Mouse (Mus musculus) lung, embryonic 14.5 days (tissue): ENCODE measurements around the gene Gpr146. TPM values are rescaled to one million over a fixed set of nuclear protein-coding genes. Genes with fewer than 3 reads are reported as not detected.

Source experiments
- ATAC-seq: fragments of 200-750 bp; cut with Nextera tagmentation; 2 replicates; pipeline ENCODE4 v1.8.0; 2017; ENCODE audit warnings: mild to moderate bottlenecking, moderate TSS enrichment, moderate library complexity; ENCODE audit not compliant: insufficient read depth
- DNase-seq: peaks from one replicate; pipeline ENCODE4 v3.0.0-alpha.2; 2015
- H3K27ac ChIP-seq: fragments of 300-500 bp; sonication (generic); 2 replicates; pipeline ENCODE4 v1.5.1; 2014; ENCODE audit warnings: low read depth, mild to moderate bottlenecking, moderate library complexity
- H3K27me3 ChIP-seq: fragments of 300-500 bp; sonication (generic); 2 replicates; pipeline ENCODE4 v1.6.1; 2014; ENCODE audit warnings: low read length, control low read depth; ENCODE audit not compliant: insufficient read depth
- H3K36me3 ChIP-seq: fragments of 300-500 bp; sonication (generic); 2 replicates; pipeline ENCODE4 v1.6.1; 2014; ENCODE audit warnings: control low read depth; ENCODE audit not compliant: insufficient read depth
- H3K4me1 ChIP-seq: fragments of 300-500 bp; sonication (generic); 2 replicates; pipeline ENCODE4 v1.6.1; 2014; ENCODE audit warnings: antibody characterized with exemption, control low read depth; ENCODE audit not compliant: insufficient read depth
- H3K4me2 ChIP-seq: fragments of 300-500 bp; sonication (generic); 2 replicates; pipeline ENCODE4 v1.6.1; 2014; ENCODE audit warnings: mild to moderate bottlenecking
- H3K4me3 ChIP-seq: fragments of 300-500 bp; sonication (generic); 2 replicates; pipeline ENCODE4 v1.5.1; 2014; ENCODE audit warnings: low read depth, low read length
- H3K9ac ChIP-seq: fragments of 300-500 bp; sonication (generic); 2 replicates; pipeline ENCODE4 v1.6.1; 2014
- H3K9me3 ChIP-seq: fragments of 300-500 bp; sonication (generic); 2 replicates; pipeline ENCODE4 v1.6.1; 2016; ENCODE audit warnings: low read depth, low read length, control low read depth
- CTCF ChIP-seq: IDR thresholded peaks from 2 replicates; pipeline ENCODE4 v1.5.1; 2016; ENCODE audit warnings: antibody characterized with exemption, low read depth
- whole genome bisulfite sequencing: fragments of 180-500 bp; shearing (Covaris S2); extraction: QIAGEN DNeasy Blood & Tissue Kit; methylation state at CpG from one replicate; pipeline ENCODE4 v1.1.7; 2014; 5-methylcytosine and 5-hydroxymethylcytosine counted together
- polyA plus RNA-seq: library from polyadenylated mRNA; unstranded; fragments of >200 nt; fragmentation: Nextera tagmentation; extraction: Ambion mirVana; gene quantifications from 2 replicates; pipeline ENCODE4 v1.2.1, GENCODE M21; 2014

Gene Gpr146
- polyA plus RNA-seq, 1 experiment from 2014 or later: 4.3 TPM

DNA sequence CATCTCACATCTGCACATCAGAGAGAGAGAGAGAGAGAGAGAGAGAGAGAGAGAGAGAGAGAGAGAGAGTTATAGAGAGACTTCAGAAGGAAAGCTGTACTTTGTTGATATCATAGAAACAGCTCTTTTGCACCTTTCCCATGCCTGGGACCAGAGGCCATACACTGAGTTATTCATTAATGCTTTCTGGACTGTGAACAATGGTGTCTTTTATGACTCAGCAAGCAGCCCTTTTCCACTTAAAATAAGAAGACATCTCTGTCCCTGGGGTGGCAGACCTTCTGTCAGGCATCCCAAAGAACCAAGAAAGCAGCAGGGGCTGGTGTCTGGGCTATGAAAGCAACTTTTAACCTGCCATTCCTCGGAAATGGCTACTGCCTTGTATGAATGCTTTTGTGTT, 30.3 kb upstream of the Gpr146 start:
- Histone ChIP-seq H3K9ac (no peak overlapping the region), H3K27me3 (no peaks in the 10 kb centered on the region), H3K36me3 (peaks cover 8% of the 10 kb centered on the region), H3K4me3 (no peak overlapping the region), H3K4me1 (peaks cover 2% of the 10 kb centered on the region; the same call in 1 of the 2 replicates), H3K4me2 (no peak overlapping the region), H3K9me3 (no peaks in the 10 kb centered on the region), H3K27ac (peak overlapping the region; percentile 50; the same call in 1 of the 2 replicates)
- 47% methylated on average over 1 of the region's 1 CpGs for WGBS
- ATAC-seq: no peak
- no peak for TF ChIP-seq CTCF
- DNase-seq: no peak

DNA sequence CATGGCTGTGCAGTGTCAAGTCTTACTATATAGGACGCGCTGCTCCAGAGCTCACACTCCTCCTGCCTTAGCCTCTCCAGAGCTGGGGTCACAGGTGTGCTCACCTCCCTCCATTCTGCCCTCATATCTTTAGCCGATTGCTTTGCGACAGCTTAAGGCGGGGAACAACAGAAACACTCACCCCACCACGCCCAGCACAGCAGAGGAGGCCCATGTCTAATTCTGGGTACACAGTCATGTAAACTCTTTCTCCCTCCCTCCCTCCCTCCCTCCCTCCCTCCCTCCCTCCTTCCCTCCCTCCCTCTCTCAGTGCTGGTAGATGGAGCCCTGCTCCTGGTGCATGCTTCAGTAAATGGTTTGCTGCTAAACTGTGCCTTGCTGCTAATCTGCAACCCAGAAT, 27.8 kb upstream of the Gpr146 start:
- ATAC-seq (no peak), DNase-seq (no peak)
- H3K4me1 ChIP-seq: 0 out of 2 replicates have a peak, but pooled peaks cover 2% of the 10 kb centered on the region
- no peak overlapping the region for H3K27ac ChIP-seq
- 62% methylated on average over 6 of the region's 6 CpGs for WGBS
- H3K9ac ChIP-seq: no peak overlapping the region
- no peak overlapping the region for H3K4me3 ChIP-seq
- H3K27me3 ChIP-seq: no peaks in the 10 kb centered on the region
- H3K36me3 ChIP-seq: no peaks in the 10 kb centered on the region
- no peaks in the 10 kb centered on the region for H3K9me3 ChIP-seq
- no peak overlapping the region for H3K4me2 ChIP-seq
- no peak for TF ChIP-seq CTCF

DNA sequence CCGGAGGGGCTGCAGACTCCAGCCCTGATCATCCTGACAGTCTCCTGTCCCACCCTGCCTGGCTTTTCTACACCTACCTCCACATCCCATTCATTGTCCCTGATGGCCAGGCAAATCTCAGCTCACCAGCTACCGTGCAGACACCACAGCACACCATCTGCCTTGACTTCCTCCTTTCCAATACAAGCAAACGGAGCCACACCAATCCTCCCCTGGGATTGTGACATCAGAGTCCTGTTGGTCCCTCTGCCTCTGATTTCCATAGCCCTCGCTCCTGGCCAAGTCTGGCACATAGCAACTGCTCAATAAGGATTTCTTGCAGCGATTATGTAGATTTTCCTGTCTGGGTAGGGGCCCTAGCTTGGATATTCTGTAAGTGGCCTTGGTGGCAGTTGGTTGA, 26.4 kb upstream of the Gpr146 start, which contains the start of gene Cox19:
TSS of gene Cox19 (minus strand) at position 285 of the 400 bp plus-strand sequence.
- WGBS: 39% methylated on average over 5 of the region's 5 CpGs
- Histone ChIP-seq H3K9ac (peak within 1 kb of the TSS; percentile 31), H3K4me3 (no peak within 1 kb of the TSS)

DNA sequence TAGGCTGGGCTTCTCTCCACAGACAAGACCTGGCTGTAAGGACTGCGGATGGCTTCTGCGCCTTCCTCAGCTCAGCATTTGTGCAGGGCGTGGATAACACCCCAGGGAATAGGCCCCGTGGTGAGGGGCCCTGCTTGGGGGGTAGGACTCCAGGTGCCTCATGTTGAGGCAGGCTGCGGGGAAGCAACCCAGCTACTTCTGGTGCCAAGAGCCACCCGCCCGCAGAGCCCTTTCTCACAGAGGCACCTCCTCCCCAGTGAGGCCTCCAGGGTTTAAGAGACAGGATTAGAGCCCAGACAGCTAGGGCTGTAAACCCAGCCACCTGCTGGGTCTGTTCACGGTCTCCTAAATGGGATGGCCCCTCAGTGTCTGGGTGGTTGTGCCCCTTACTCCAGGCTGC, 25.9 kb upstream of the Gpr146 start:
- Histone ChIP-seq H3K27me3 (no peaks in the 10 kb centered on the region), H3K36me3 (no peaks in the 10 kb centered on the region), H3K9me3 (no peaks in the 10 kb centered on the region), H3K27ac (no peak overlapping the region), H3K4me2 (no peak overlapping the region), H3K4me1 (no peaks in the 10 kb centered on the region), H3K4me3 (no peak overlapping the region), H3K9ac (peak overlapping the region; percentile 31; the same call in 1 of the 2 replicates)
- DNase-seq (no peak), ATAC-seq (no peak)
- WGBS: 21% methylated on average over 8 of the region's 8 CpGs
- no peak for TF ChIP-seq CTCF

More for the DNA sequence above, 26.4 kb upstream of the Gpr146 start, which contains the start of gene Cox19:
- ATAC-seq: no peak
- Histone ChIP-seq H3K27me3 (no peaks in the 10 kb centered on the region), H3K9me3 (no peaks in the 10 kb centered on the region), H3K36me3 (no peaks in the 10 kb centered on the region), H3K27ac (no peak within 1 kb of the TSS), H3K4me1 (no peaks in the 10 kb centered on the region), H3K4me2 (no peak within 1 kb of the TSS)
- no peak for TF ChIP-seq CTCF
- DNase-seq: no peak

DNA sequence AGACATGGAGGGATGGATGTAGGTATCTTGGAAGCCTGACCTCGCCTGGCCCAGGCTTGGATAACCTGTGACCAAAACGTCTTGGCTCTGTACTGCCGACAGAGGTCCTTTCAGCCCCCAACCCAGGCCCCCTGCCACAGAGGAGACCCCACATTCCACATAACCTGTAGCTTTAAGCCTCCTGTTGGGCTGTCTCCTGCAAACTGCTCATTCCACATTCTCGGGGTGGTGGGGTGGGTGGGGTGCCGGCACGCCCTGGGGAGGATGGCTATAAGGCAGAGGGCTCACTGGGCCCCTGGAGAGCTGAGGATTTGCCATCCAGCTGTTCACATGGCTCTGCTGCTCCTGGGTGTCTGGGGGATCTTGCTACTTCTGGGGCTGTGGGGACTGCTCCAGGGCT, 25.2 kb upstream of the Gpr146 start, which contains the start of gene Cyp2w1:
TSS of gene Cyp2w1 (plus strand) at position 301 of the 400 bp plus-strand sequence.
- no peak for TF ChIP-seq CTCF
- WGBS: 53% methylated on average over 6 of the region's 6 CpGs
- Histone ChIP-seq H3K9me3 (no peaks in the 10 kb centered on the region), H3K36me3 (no peaks in the 10 kb centered on the region), H3K27ac (no peak within 1 kb of the TSS), H3K4me1 (no peaks in the 10 kb centered on the region), H3K4me2 (no peak within 1 kb of the TSS), H3K4me3 (no peak within 1 kb of the TSS), H3K27me3 (no peaks in the 10 kb centered on the region), H3K9ac (peak within 1 kb of the TSS; percentile 31)
- ATAC-seq (no peak), DNase-seq (no peak)

DNA sequence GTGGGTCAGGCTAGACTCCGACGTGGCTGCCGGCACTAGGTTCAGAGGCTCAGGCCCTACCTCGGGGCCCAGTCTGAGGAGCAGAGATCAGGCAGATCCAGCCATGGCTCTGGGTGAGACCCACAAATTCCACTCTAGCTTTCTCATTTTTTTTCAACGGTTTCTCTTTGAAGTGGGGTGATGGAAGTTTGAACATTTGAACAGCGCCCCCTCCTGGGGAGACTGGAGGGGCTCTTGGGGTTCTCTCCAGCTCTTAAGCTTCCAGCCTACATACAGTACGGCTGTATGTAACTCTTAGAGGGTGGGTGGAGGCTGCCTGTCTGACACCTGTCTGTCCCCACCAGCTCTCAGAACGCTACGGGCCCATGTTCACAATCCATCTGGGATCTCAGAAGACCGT, 24.0 kb upstream of the Gpr146 start:
- no peak overlapping the region for H3K4me3 ChIP-seq
- H3K27me3 ChIP-seq: no peaks in the 10 kb centered on the region
- no peak overlapping the region for H3K4me2 ChIP-seq
- H3K9me3 ChIP-seq: no peaks in the 10 kb centered on the region
- no peak overlapping the region for H3K9ac ChIP-seq
- H3K4me1 ChIP-seq: no peaks in the 10 kb centered on the region
- no peaks in the 10 kb centered on the region for H3K36me3 ChIP-seq
- DNase-seq (peak; percentile 62), ATAC-seq (no peak)
- H3K27ac ChIP-seq: no peak overlapping the region
- TF ChIP-seq CTCF: peak; percentile 40
- 48% methylated on average over 10 of the region's 10 CpGs for WGBS

DNA sequence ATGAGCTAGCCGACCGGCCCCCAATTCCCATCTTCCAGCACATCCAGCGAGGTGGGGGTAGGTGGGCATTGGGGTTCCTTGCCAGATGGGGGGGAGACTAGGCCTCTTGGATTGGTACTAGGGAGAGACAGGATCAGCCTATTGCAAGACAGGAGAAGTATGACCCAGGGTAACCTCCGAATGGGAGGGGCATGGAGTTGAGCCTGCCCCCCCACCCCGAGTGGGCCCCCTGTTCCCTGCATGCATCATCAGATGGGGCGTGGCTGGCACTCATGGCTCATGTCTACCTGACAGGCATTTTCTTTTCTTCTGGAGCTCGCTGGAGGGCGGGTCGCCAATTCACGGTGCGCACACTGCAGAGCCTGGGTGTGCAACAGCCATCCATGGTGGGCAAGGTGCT, 23.6 kb upstream of the Gpr146 start:
- Histone ChIP-seq H3K27me3 (no peaks in the 10 kb centered on the region), H3K4me3 (no peak overlapping the region), H3K4me1 (no peaks in the 10 kb centered on the region), H3K36me3 (no peaks in the 10 kb centered on the region), H3K4me2 (no peak overlapping the region), H3K9ac (no peak overlapping the region), H3K9me3 (no peaks in the 10 kb centered on the region), H3K27ac (no peak overlapping the region)
- ATAC-seq (no peak), DNase-seq (no peak)
- TF ChIP-seq CTCF: no peak
- 82% methylated on average over 11 of the region's 11 CpGs for WGBS

DNA sequence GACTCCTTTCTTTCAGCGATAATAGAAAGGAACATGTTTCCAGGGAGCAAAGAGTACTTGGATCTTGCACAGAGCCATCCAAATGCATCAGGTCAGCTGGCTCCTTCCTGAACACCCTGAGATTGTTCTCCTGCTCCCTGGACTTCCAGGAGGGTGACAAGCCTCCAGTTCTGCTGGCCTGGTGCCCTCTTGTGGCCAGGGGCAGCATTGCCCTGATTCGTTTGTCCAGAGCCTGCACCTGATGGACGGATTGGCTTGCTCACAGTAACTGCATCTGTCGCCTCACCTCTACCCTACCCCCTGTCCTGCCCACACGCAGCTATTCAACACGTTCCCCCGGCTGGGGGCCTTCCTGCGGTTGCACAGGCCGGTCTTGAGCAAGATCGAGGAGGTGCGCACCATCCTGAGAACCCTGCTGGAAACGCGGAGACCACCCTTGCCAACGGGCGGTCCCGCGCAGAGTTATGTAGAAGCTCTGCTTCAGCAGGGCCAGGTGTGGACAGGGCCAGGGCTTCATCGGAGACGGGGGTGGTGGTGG, 22.2 kb upstream of the Gpr146 start:
- Histone ChIP-seq H3K27me3 (no peaks in the 10 kb centered on the region), H3K36me3 (no peaks in the 10 kb centered on the region), H3K27ac (no peak overlapping the region), H3K4me2 (no peak overlapping the region), H3K4me3 (no peak overlapping the region), H3K4me1 (no peaks in the 10 kb centered on the region), H3K9ac (no peak overlapping the region), H3K9me3 (no peaks in the 10 kb centered on the region)
- no peak for ATAC-seq
- peak; percentile 98 for TF ChIP-seq CTCF
- WGBS: 31% methylated on average over 19 of the region's 19 CpGs
- DNase-seq: peak; percentile 85
